Mouse (Mus musculus) intestine, embryonic 14.5 days (tissue): ENCODE measurements around the gene Dctn5. TPM values are rescaled to one million over a fixed set of nuclear protein-coding genes. Genes with fewer than 3 reads are reported as not detected.

Experiments
- polyA plus RNA-seq: library from polyadenylated mRNA; unstranded; fragments of >200 nt; fragmentation: Nextera tagmentation; extraction: Ambion mirVana; gene quantifications from 2 replicates; pipeline ENCODE4 v1.2.1, GENCODE M21; 2014

Gene Dctn5
- polyA plus RNA-seq, 1 experiment from 2014 or later, result 121 TPM

Other genes starting within 250 kb of the Dctn5 start
- 22.5 and 24.1 TPM in 2 replicates for gene Cog7, start 151.3 kb upstream of the Dctn5 start, polyA plus RNA-seq
- gene Gga2, start 111.8 kb upstream of the Dctn5 start, polyA plus RNA-seq, result 75.3 and 78.3 TPM in 2 replicates
- 76.4 and 78.6 TPM in 2 replicates for gene Ubfd1, start 65.9 kb upstream of the Dctn5 start, polyA plus RNA-seq
- gene Ears2, start 65.8 kb upstream of the Dctn5 start, polyA plus RNA-seq, result 19.8 and 21.2 TPM in 2 replicates
- 714 and 762 TPM in 2 replicates for gene Ndufab1, start 31.2 kb upstream of the Dctn5 start, polyA plus RNA-seq
- 16.7 and 19.5 TPM in 2 replicates for gene Palb2, start 56 bp upstream of the Dctn5 start, polyA plus RNA-seq
- gene Plk1, start 26.4 kb downstream of the Dctn5 start, polyA plus RNA-seq, result 108 TPM in 2 replicates
- gene Ern2, start 53.2 kb downstream of the Dctn5 start, polyA plus RNA-seq, result 1.1 and 1.7 TPM in 2 replicates
- gene Chp2, start 86.5 kb downstream of the Dctn5 start, polyA plus RNA-seq, result 0.41 and 0.52 TPM in 2 replicates
- gene Prkcb, start 155.7 kb downstream of the Dctn5 start, polyA plus RNA-seq, result 16.2 and 19.0 TPM in 2 replicates